Mouse (Mus musculus): ENCODE data around the gene Il1a.

GRCm38 (mm10) chr2:129295075-129295474 lies 14.7 kb downstream of the Il1a start:
- no peak for TF ChIP-seq GATA1 (IDR thresholded peaks at IDR 0.05; ENCODE audit: low read length)
- TF ChIP-seq TAL1 (IDR thresholded peaks at IDR 0.05; ENCODE audit: low read length) = no peak

All from erythroblast, embryonic 14.5 days (primary cell).